Mouse (Mus musculus) ES-E14 (cell line): ENCODE data around the gene Kcne1l. TPM values are rescaled to one million over a fixed set of nuclear protein-coding genes. Genes with fewer than 3 reads are reported as not detected.

Experiments used
- DNase-seq: peaks from one replicate; pipeline ENCODE4 v3.0.0-alpha.2; 2013; ENCODE audit warnings: low read depth, low spot score
- H3K27ac ChIP-seq: 2 replicates; pipeline ENCODE4 v1.5.1; 2012; ENCODE audit warnings: low read depth, mild to moderate bottlenecking, low read length, moderate library complexity, mixed read lengths; ENCODE audit not compliant: poor library complexity, insufficient read depth, severe bottlenecking
- H3K36me3 ChIP-seq: 2 replicates; pipeline ENCODE4 v1.6.1; 2012; ENCODE audit warnings: mild to moderate bottlenecking, low read length, moderate library complexity, mixed read lengths; ENCODE audit not compliant: control insufficient read depth, poor library complexity, insufficient read depth, severe bottlenecking
- H3K4me1 ChIP-seq, 2 experiments: fragments of 150-350 bp in 1 of 2; sonication (generic) in 1 of 2; 2 replicates each; pipeline ENCODE4 v1.6.1; 2012; ENCODE audit warnings: low read length in 2 of 2, mild to moderate bottlenecking in 1 of 2, mixed read lengths in 1 of 2; ENCODE audit not compliant: control insufficient read depth in 2 of 2, insufficient read depth in 2 of 2, poor library complexity in 1 of 2
- H3K4me3 ChIP-seq, 2 experiments: fragments of 150-350 bp in 1 of 2; sonication (generic) in 1 of 2; 2 replicates each; pipeline ENCODE4 v1.5.1; 2012; ENCODE audit warnings: low read length in 2 of 2, low read depth in 1 of 2, mild to moderate bottlenecking in 1 of 2, mixed read lengths in 1 of 2; ENCODE audit not compliant: insufficient read depth in 1 of 2, poor library complexity in 1 of 2, severe bottlenecking in 1 of 2
- H3K9ac ChIP-seq: 2 replicates; pipeline ENCODE4 v1.6.1; 2012; ENCODE audit warnings: low read depth, mild to moderate bottlenecking, low read length, mixed read lengths; ENCODE audit not compliant: poor library complexity, insufficient read depth, severe bottlenecking
- H3K9me3 ChIP-seq: fragments of 150-350 bp; sonication (generic); 2 replicates; pipeline ENCODE4 v1.6.1; 2012; ENCODE audit warnings: low read depth, mild to moderate bottlenecking, low read length; ENCODE audit not compliant: control insufficient read depth, insufficient read depth
- CHD2 ChIP-seq: IDR thresholded peaks from 2 replicates; pipeline ENCODE4 v1.6.1; 2014; ENCODE audit warnings: mild to moderate bottlenecking, low read depth, low read length, inconsistent platforms
- HCFC1 ChIP-seq: IDR thresholded peaks from 2 replicates; pipeline ENCODE4 v1.6.1; 2012; ENCODE audit warnings: low read length, inconsistent platforms, borderline replicate concordance; ENCODE audit not compliant: insufficient read depth
- MAFK ChIP-seq: IDR thresholded peaks from 2 replicates; pipeline ENCODE4 v1.6.1; 2014; ENCODE audit warnings: mild to moderate bottlenecking, low read depth, low read length, inconsistent platforms; ENCODE audit not compliant: insufficient read depth
- ZC3H11A ChIP-seq: IDR thresholded peaks from 2 replicates; pipeline ENCODE4 v1.6.1; 2012; ENCODE audit warnings: low read depth, mild to moderate bottlenecking, inconsistent platforms, low read length, borderline replicate concordance
- ZNF384 ChIP-seq: IDR thresholded peaks from 2 replicates; pipeline ENCODE4 v1.6.1; 2012; ENCODE audit warnings: low read depth, low read length, inconsistent platforms
- in situ Hi-C, 2 experiments: fragments of 600-800 bp; cut with MboI; formaldehyde crosslinking; loops; one replicate each; pipeline ENCODE4 v1.15.1; 2025; ENCODE audit warnings: low sequenced_read_pairs in 2 of 2, inconsistent platforms in 1 of 2; ENCODE audit not compliant: unreplicated experiment in 2 of 2
- total RNA-seq: library from RNA; depleted of rRNA; stranded (reverse); fragments of 300-350 nt; gene quantifications from 2 replicates; pipeline ENCODE4 v1.2.3, GENCODE M21; 2012; rRNA removed

Gene Kcne1l
- total RNA-seq, 1 experiment: 0.62 TPM

- Histone ChIP-seq H3K9me3 (no peaks in the 10 kb centered on the region), H3K27ac (no peak overlapping the region), H3K36me3 (no peaks in the 10 kb centered on the region), H3K4me1 (no peaks in the 10 kb centered on the region), H3K9ac (no peak overlapping the region), H3K4me3 (no peak overlapping the region)
- in situ Hi-C loops: no loop called here
- no peak for DNase-seq
- TF ChIP-seq HCFC1 (no peak), ZC3H11A (no peak), MAFK (no peak), ZNF384 (no peak), CHD2 (no peak)
Measured at GRCm38 (mm10) chrX:142276573-142276972, 29.5 kb downstream of the Kcne1l start.

- Histone ChIP-seq H3K4me3 (no peak overlapping the region), H3K9me3 (no peaks in the 10 kb centered on the region), H3K27ac (no peak overlapping the region), H3K36me3 (no peaks in the 10 kb centered on the region), H3K4me1 (no peaks in the 10 kb centered on the region), H3K9ac (no peak overlapping the region)
- in situ Hi-C loops: no loop called here
- no peak for DNase-seq
- TF ChIP-seq CHD2 (no peak), HCFC1 (no peak), MAFK (no peak), ZNF384 (no peak), ZC3H11A (no peak)
Measured at GRCm38 (mm10) chrX:142276031-142276430, 30.1 kb downstream of the Kcne1l start.

Other genes starting within 250 kb of the Kcne1l start
- gene Gucy2f, start 109.4 kb downstream of the Kcne1l start, total RNA-seq: not detected in 2 replicates
- 10.1 and 10.6 TPM in 2 replicates for gene Nxt2, start 79.5 kb downstream of the Kcne1l start, total RNA-seq
- 23.9 and 28.5 TPM in 2 replicates for gene Acsl4, start 84.2 kb upstream of the Kcne1l start, total RNA-seq